Mouse (Mus musculus): Measurements from ENCODE around the gene Ankrd36. TPM values are rescaled to one million over a fixed set of nuclear protein-coding genes. Genes with fewer than 3 reads are reported as not detected.

Ankrd36 gene
- polyA plus RNA-seq, 1 experiment from 2014 or later = not detected

Other genes with a start within 250 kb of the Ankrd36 start
- 6.5 and 6.7 TPM in 2 replicates for gene Znrf3, start 124.8 kb upstream of the Ankrd36 start, polyA plus RNA-seq (2015; fragmentation: Nextera tagmentation; extraction: Ambion mirVana)
- 124 and 156 TPM in 2 replicates for gene Xbp1, start 49.0 kb upstream of the Ankrd36 start, polyA plus RNA-seq (2015; fragmentation: Nextera tagmentation; extraction: Ambion mirVana)
- gene Ccdc117, start 27.5 kb upstream of the Ankrd36 start, polyA plus RNA-seq (2015; fragmentation: Nextera tagmentation; extraction: Ambion mirVana) = 10.9 and 13.1 TPM in 2 replicates
- 171 and 181 TPM in 2 replicates for gene Mrps24, start 146.0 kb downstream of the Ankrd36 start, polyA plus RNA-seq (2015; fragmentation: Nextera tagmentation; extraction: Ambion mirVana)
- gene Urgcp, start 192.7 kb downstream of the Ankrd36 start, polyA plus RNA-seq (2015; fragmentation: Nextera tagmentation; extraction: Ambion mirVana) = 32.8 and 34.0 TPM in 2 replicates
- gene Dbnl, start 218.8 kb downstream of the Ankrd36 start, polyA plus RNA-seq (2015; fragmentation: Nextera tagmentation; extraction: Ambion mirVana) = 64.4 and 82.3 TPM in 2 replicates
- gene Pgam2, start 234.0 kb downstream of the Ankrd36 start, polyA plus RNA-seq (2015; fragmentation: Nextera tagmentation; extraction: Ambion mirVana) = 876 and 993 TPM in 2 replicates

All from heart, embryonic 15.5 days (tissue).